Mouse (Mus musculus) kidney, postnatal 10 days (tissue): ENCODE measurements around the gene Cep63.

Experiments used
- DNase-seq: peaks from one replicate; pipeline ENCODE4 v3.0.0; 2021; ENCODE audit warnings: mixed read lengths

The Cep63 gene

DNA sequence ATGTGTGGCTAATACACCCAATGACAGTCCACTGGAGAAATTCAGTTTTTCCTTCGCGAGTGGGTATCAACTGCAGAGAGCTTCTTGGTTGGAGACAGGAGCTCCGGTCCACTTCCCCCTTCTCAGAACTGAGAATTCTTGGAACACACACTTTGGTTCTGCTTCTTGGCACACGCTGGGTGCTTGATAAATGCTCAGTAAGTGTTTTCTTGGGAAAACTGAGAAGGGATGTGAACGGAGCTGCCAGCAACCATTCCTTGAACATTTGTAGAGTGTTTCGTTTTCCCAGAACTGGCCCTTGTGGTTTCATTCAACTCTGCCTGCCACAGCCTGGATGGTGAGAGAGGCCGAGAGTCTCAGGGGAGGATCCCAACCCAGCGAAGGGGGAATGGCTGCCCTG, 77.1 kb downstream of the Cep63 start:
- no peak for DNase-seq

GRCm38 (mm10) chr9:102547028-102547354, 79.3 kb downstream of the Cep63 start:
- DNase-seq, result no peak

DNA sequence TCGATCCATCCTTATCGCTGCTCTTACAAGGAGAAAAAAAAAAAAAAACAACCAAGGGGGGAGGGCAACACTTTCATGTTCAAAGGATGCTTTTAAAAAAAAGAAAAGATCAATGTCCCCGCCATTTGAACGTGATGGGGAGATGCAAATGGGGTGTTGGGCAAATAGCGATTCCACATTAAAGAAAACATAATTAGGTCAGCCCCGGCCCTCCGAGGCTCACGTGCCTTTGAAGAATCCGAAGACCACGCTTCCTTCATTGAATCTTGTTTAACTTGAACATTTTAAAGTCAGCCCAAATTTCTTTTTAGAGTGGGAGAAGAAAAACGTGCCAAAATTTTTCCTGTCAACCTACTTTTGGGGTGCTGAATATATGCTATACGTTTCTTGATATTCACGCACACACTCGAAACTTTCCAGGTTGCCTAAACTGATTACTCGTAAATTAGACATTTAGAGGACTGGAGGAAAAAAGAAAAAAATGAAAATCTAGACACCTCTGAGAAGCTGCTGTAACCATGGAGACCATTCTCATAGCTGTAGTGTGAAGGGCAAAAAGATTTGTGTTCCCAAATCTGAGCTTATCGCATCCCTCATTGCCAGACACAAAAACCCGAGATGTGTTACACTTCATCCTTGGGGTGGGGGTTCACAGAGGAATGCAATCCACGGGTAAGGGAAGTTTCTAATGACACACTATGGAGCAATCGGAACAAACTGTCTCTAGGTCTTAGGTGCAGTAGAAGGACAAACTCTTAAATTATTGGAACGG, 79.9 kb downstream of the Cep63 start:
- DNase-seq, result no peak

DNA sequence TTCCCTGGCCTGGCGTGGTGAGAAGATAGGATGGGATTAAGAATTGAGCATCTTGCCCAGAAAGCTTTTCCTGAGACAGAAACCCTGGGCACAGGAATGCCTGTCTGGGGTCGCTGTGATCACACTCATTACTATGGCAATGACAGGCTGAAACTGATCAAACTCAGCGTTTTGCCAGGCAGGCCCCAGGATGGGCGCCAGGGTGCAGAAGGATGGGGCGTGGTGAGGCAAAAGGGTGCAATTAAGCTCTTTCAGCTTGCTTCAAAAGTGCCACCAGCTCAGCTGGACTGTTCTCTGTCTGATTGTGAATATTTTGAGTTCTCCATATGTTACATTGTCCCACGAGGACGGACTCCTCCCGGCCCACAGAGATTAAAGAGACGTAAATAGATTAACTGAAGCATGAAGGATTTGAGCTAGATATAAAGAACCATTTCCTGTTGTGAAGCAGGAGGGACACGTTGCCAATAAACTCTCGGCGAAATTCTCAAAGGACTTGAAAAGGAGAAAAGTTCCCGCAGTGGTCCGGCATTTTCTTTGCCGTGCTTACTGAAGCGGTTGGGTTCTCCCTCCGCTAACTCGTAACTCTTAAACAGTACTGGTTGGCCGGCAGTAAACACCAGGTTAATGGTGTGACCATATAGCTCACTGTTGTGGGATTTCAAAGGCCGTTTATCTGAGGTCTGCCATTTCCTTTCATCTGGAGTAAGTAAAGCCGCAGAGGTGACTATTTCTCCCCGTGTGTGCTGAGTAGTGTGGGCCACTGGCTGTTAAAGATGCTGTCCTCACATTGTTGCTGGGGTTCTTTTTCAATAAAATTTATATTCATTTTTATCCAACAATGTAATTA, 80.7 kb downstream of the Cep63 start:
- DNase-seq, result no peak

GRCm38 (mm10) chr9:102544773-102545366, 81.5 kb downstream of the Cep63 start:
- DNase-seq, result peak; percentile 86

GRCm38 (mm10) chr9:102544116-102544772, 82.1 kb downstream of the Cep63 start:
- peak; percentile 30 for DNase-seq

- no peak for DNase-seq
Measured at GRCm38 (mm10) chr9:102543761-102544115, 82.6 kb downstream of the Cep63 start.

DNA sequence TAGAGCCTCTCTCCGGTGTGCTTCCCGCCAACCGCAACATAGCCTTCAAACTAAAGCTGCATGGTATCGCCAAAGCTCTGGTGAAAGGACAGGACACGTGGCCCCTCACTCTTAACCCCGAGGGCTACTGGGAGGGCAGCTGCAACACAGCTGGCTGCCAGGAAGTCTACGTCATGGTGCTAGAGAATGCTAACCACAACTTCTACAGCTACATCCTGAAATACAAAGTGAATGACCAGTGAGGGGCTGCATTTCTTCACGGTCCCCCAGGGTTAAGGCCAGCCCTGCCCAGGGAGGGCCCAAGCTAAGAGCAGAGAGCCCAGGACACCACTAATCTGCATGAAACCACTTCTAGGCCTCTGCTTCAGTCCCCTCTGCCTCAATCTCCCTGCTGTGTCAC, 83.8 kb downstream of the Cep63 start:
- no peak for DNase-seq

DNA sequence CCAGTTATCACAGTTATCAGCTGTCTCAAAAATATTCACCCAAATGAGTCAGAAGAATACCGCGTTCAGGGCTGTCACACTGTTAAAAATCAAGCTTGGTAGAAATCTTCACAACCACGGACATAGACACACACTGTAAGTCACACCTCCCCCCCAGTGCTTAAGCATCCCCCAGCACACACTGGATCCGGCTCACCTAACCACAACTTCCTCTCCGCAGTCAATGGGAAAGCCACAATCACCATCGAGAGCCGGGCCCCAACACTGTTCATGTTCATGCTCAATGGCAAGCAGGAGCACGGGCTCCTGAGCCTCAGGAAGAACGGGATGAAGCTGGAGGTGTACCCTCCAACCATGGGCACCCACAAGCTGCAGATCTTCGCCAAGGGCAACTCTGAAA, 84.7 kb downstream of the Cep63 start:
- no peak for DNase-seq

GRCm38 (mm10) chr9:102539699-102540098, 86.6 kb downstream of the Cep63 start:
- no peak for DNase-seq

GRCm38 (mm10) chr9:102536968-102537367, 89.4 kb downstream of the Cep63 start:
- DNase-seq, result no peak
